Mouse (Mus musculus) liver, postnatal 0 days (tissue): Measurements from ENCODE around the gene Serpina3n.

Source experiments
- CTCF ChIP-seq: sonication (generic); IDR thresholded peaks from 2 replicates; pipeline ENCODE4 v1.5.1; 2016; ENCODE audit warnings: antibody characterized with exemption, low read depth
- EP300 ChIP-seq: IDR thresholded peaks from 2 replicates; pipeline ENCODE4 v1.6.1; 2016; ENCODE audit warnings: antibody characterized with exemption, low read depth, mild to moderate bottlenecking

- no peak for TF ChIP-seq EP300
- TF ChIP-seq CTCF: no peak
Measured at GRCm38 (mm10) chr12:104443716-104444115, 37.2 kb downstream of the Serpina3n start.
